Mouse (Mus musculus) adrenal gland, postnatal 10 days (tissue): Measurements from ENCODE around the gene Wdtc1. TPM values are rescaled to one million over a fixed set of nuclear protein-coding genes. Genes with fewer than 3 reads are reported as not detected.

ENCODE experiments used
- DNase-seq: peaks from one replicate; pipeline ENCODE4 v3.0.0; 2021; ENCODE audit warnings: mixed read lengths
- total RNA-seq, 2 experiments: library from RNA; stranded (reverse); gene quantifications; 2 replicates each; pipeline ENCODE4 v1.2.3; 2021

The Wdtc1 gene
- total RNA-seq, 2 experiments from 2014 or later = 46.3 to 50.1 TPM

DNA sequence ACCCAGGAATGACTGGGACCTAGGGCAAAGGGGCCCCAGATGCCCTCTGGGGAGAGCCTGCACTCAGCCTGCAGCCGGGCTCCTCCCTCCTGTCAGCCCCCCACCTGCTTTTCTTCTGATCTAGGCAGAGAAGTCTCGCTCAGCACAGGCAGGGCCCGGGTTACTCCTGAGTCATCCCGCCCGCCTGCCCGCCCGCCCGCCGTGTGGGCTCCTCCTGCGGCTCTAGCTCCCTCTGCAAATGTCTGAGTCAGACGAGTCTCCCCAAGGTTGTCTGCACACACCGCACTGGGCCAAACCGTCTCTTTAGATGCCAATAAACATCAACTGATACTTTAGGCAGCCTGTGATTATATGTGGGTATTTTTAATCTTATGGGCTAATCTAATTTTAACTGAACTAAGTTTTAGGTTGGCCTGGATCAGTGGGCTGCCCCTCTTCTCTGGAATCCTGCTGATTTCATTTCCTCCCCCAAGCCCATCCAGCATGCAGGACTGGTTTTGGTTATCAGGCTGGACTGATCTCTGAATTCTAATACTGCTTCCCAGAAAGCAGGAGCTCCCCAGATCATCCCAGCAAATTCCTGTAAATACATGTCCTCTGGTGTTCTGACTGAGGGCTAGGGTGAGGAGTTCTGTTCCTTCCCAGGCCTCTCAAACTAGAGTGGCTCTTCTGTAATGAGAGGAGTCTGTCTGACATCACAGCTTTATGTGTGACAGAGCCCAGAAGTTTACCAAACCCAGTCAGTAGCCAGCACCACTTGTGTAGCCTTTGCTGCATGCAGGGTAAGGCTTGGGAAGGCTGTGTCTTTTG lies 25.2 kb upstream of the Wdtc1 start:
- DNase-seq = peak; percentile 79

DNA sequence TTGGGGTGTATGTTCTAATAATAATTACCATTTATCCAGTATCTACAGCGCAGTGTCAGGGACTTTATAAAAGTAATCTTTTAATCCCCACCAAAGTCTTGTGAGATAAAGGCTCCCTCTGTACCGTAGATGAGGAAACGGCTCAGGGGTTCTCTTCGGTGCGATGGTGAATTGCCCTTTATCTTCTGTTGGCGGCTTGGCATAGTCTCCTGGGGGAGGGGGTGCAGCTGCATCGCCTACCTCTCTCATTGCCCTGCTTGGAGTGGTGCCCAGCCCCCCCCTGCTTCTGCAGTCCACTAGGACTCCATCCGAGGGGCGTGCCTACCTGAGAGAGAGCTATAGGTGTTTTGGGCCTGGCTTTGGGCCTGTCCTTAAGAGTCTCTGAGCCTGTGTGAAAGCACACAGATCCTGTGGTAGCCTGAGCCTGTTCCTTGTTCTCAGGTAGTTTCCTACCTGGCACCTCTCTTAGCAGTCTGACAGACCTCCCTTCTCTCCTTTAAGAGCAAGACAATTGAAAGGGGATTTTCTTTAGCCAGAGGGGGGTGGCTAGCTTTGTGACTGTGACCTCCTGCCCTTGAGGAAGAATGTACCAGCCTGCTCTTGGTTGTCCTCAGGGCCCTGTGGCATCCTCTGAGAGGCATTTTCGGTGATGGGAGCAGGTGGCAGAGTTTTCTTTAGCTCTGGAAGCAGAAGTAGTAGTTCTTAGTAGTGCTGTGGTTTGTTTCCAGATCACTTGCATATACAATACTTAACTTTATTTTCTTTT lies 22.7 kb upstream of the Wdtc1 start:
- peak; percentile 31 for DNase-seq

DNA sequence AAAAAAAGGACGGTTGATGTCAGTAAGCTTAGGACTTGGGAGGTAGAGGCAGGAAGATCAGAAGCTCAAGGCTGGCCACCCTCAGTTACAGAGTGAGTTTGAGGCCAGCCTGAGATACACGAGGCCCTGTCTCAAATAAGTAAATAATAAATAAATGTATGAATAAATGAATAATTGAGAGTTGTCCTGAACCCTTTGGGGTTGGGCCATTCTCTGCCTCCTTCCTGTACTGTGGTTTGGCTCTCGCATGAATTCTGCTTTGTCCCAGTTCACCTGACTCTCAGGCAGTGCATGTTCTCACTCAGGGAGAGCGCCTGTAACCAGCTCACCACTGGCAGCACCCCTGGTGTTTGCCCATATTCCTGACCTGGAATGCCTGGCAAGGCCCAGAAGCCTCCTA lies 20.7 kb upstream of the Wdtc1 start:
- DNase-seq = no peak

DNA sequence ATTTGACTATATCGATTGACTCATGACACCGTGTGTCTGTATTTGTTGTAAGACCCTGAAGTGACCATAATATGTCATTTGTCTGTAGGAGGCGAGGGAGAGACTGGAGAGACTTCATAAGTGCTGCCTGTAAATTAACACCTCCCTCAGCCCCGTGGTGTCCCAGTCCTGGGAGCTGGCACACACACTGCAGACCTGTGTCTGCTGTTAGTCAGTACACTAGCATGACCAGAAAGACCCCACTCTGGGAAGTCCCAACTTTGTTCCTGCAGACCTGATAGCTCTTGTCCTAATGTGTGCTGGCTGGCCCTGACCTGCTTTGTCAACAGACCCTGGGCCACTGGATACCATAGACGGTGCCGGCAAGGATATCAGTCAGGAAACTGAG lies 19.0 kb upstream of the Wdtc1 start:
- peak; percentile 21 for DNase-seq

DNA sequence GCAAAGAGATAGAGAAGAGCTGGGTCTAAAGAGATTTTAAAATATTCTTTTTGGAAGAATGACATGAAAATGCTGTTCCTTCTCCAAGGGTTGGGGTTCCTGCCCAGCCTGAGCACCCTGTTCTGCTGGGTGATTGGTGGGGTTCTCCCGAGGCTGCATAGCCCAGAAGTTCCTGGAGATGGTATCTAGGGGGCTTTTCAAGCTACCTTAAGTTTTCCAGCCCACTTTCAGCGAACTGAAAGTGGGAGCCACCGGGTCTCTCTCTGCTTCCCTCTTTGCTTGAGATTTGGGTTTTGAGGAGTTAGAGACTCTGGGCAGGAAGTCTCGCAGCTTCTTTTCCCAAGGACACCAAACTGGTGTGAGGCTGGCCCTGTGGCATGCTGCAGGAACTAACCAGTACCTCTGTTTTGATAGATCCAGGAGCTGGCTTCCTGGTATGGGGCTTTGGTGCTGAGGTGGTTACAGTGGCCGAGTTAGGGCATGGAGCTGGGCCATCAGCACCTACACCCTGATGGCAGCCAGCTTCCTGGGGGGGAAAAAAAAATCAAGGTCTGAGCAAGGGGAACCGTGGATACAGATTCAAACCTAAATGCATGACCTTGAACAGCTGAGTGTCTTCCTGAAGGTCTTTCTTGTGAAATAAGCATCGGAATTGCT lies 18.5 kb upstream of the Wdtc1 start:
- DNase-seq = peak; percentile 33

DNA sequence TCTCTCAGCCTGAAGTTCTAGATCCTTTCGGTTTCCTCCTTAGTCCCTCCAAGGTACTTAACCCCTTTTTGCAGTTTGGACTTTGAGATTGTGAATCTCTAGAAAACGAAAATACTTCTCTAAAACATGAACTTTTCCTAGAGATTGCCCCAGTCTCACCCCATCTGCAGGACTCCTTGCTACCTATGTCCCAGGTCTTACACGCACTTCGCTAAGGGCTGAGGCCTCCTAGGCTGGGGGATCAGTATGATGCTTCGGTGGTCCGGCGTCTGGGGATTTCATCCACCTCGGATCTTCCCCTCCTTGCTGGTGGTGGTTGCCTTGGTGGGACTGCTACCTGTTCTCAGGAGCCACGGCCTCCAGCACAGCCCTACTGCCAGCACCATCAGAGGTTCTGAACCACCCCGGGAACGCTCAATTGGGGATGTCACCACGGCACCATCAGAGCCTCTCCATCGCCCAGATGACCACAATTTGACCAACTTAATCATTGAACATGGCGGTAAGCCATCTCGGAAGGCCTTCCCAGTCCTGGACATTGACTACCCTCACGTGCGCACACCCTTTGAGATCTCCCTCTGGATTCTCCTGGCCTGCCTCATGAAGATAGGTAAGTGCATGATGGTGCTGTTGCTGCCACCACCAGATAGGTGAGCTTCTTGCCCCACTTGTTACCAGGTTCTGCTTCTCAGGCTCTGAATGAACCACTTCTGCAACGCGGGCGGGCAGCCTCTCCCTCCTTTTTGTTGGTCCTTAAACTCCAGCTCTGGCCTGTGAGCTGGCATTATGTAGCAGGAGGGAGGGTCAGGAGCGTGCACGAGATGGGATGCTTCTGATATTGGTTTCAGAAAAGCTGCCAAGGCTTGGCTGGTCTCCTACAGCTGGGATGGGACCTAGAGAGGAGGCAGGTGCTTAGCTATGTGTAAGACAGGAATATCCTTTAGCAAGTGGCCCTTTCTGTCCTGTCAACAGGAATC lies 17.3 kb upstream of the Wdtc1 start:
- DNase-seq = peak; percentile 25

DNA sequence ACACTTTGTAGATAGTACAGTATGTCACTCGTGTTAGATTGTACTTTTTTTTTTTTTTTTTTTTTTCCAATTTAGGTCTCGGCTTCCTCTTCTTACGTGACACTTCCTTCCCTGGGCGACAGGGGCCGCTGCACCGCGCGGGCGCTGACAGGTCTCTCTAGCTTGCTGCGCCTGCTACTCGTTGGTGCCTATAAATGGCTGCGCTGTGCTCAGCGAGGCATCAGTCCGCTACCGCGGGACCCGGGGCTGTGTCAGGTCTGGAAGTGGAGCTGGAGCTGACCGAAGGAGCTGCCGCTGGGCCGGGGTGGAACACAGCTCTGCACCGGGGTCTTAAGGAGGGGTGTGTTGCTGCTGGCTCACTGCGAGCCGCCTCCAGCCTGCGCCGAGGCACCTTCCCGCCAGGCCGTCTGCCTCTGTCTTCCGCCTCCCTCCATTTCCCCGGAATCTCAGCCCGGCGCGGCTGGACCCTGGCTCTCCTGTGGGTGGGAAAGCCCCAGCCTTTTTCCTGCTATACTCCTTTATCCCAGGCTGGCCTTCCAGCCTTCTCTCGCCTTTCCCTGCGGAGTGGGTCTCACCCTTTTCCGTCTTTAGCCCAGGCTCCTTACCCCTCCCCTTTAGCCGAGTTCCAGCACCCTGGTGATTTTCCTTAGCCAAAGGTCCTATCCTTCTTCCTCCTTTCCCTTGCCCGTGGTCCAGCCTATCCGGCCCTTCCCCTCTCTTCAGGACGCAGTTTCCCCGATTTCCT lies 16.4 kb upstream of the Wdtc1 start, which contains the start of gene Slc9a1:
Gene Slc9a1, plus strand, starts transcription at position 154 of the 745 bp plus-strand sequence.
- peak; percentile 97 for DNase-seq

DNA sequence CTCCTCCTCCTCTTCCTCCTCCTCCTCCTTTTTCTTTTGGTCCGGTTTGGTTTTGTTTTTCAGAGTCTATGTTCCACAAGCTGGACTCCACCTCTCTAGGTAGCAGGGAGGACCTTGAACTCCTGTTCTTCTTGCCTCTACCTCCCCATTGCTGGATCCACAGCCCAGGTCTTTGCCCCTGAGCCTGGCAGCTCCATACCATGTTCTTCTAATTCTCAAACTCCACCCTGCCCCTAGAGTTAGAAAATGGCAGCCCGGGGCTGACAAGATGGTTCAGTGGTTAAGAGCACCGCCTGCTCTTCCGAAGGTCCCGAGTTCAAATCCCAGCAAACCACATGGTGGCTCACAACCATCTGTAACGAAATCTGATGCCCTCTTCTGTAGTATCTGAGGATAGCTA lies 1.4 kb upstream of the Wdtc1 start:
- DNase-seq = no peak

DNA sequence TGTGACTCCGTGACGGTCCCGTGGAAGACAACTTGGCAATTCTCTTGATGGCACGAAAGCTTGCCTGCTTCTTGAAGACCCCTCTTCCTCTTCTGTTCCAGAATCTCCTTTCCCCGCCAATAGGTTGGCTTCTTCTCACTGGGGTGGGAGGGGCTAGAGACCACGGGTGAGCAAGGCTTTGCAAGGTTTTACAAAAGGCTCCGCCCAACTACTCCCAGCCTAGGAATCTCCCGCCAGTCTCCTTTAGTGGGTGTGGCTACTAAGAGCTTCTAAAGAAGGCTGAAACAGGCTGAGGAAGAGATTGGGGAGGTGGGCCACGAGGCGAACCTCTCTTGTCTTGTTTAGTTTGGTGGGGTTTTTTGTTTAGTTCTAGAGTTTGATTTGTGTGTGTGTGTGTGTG lies 484 bp downstream of the Wdtc1 start:
- DNase-seq = no peak

DNA sequence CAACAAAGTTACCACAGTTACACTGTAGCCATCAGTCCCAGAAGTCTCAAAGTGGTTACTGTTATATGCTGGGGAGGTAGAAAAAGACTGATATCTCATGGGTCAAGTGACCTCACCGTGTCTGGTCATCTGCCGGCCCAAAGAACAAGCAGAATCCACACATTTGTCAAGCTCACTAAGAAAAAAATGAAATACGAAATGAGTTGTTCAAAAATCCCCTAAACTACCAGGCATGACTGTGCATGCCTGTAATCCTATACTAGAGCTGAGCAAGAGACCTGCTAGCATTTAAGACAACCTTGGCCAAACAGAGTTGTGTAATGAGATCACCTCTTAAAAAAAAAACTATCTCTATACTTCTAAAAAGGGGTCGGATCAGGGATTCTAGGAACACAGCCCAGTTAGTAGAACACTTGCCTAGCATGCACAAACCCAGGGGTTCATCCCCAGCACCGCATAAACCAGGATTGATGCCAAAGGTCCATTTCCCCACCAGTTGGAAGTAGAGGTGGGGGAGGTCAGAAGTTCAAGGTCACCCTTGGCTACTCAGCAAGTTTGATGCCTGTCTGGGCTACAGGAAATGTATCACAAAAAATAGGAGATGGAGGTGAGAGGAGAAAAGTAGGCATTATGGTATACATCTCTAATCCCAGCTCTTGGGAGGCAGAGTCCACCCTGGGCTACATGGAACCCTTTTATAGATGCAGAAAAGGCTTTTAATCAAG lies 5.1 kb downstream of the Wdtc1 start:
- DNase-seq = no peak

DNA sequence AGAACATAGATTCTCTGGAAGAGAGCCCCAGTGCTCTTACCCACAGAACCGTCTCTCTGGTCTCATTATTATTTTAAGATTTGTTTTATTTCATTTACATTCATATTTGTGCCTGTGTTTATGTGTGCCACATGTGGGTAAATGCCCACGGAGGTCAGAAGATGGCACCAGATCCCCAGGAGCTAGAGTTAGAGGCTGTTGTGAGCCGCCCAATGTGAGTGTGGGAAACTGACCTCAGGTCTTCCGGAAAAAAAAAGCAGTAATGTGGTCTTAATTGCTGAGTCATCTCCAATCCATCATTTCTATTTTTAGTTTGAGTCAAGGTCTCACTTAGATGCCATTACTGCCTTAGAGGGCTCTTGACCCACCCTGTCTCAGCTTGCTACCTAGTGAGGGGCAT lies 5.7 kb downstream of the Wdtc1 start:
- peak; percentile 50 for DNase-seq

DNA sequence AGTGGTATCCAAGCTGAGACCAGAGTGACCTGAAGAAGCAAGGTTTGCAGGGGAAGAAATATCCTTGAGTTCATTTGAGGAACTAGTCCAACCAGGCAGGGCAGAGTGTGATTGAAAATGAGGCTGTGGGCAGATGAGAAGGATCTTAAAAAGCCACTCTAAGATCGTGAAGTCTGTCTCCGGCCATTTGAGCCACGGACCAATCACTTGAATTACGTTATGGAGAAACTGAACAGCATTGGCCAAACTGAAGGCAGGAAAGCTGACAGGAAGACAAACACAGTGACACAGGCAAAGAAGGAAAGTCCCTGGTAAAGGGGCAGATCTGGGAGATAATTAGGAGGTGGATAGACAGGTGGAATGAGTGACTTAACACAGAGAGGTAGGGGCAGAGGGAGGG lies 6.7 kb downstream of the Wdtc1 start:
- no peak for DNase-seq

DNA sequence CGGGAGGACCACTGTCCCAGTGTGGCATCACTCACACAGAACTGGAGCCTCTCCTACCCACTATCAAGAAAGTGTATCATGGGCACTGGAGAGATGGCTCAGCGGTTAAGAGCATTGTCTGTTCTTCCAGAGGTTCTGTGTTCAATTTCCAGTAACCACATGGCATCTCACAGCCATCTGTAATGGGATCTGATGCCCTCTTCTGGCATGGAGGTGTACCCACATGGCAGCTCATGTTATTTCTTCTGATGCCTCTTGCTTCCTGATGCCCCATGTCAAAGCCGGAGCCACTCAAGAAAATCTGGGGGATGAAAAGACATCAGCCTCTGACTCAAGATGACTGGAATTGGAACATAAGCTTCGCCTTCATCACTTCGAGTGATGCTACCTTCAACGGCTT lies 7.6 kb downstream of the Wdtc1 start:
- DNase-seq = no peak

DNA sequence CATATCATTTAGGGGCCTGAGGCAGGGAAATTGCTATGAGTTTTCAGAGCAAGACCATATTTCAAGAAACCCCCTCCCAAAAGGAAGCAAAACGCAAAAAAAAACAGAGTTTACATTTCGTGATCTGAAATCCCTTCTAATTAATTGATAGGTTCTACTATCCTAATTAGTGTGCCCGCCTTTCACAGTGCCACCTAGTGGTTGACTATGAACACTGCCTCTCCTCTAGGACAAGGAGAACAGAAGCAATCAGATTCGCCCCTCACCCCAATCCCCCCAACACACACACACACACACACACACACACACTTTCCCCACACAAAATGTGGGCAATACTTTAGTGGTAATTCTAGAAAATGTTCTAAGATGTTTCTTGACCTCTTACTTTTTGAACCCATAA lies 9.2 kb downstream of the Wdtc1 start:
- DNase-seq = peak; percentile 54

DNA sequence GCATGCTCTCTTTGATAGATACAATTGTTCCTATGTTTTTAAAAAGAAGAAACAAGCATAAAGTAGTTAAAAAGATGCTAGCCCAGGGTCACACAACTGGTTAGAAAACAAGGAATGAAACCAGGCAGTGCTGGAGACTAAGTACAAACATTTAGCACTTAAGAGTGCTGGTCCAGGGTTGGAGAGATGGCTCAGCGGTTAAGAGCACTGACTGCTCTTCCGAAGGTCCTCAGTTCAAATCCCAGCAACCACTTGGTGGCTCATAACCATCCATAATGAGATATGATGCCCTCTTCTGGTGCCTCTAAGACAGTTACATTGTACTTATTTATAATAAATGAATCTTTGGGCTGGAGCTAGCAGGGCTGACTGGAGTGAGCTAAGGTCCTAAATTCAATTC lies 13.1 kb downstream of the Wdtc1 start:
- DNase-seq = no peak

DNA sequence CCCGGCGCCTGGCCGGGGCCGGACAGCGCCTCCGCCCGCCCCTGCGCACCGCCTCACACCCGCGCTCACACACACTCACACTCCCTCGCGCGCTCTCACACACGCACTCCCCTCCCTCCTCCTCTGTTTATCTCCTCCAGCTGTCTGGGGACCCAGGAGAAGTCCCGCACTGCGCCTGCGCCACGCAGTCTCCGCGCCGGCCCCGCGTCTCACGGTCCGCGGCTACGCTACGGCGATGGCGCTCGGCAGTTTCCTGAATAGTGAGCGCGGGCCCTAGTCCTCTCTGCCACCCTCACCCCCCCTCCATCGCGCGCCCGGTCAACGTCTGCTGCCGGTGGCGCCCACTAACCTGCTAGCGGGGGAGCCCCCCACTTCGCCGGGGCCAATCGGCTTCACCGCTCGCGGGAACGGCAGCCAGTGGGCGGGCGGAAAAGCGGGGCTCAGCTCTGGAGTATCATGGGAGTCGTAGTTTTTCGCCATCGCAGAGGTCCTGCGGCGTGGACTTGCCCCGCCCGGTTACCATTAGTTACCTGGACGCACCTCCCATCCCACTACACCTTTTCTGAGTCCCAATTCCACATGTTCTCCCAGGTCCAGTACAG lies 14.0 kb downstream of the Wdtc1 start:
- DNase-seq = peak; percentile 98

DNA sequence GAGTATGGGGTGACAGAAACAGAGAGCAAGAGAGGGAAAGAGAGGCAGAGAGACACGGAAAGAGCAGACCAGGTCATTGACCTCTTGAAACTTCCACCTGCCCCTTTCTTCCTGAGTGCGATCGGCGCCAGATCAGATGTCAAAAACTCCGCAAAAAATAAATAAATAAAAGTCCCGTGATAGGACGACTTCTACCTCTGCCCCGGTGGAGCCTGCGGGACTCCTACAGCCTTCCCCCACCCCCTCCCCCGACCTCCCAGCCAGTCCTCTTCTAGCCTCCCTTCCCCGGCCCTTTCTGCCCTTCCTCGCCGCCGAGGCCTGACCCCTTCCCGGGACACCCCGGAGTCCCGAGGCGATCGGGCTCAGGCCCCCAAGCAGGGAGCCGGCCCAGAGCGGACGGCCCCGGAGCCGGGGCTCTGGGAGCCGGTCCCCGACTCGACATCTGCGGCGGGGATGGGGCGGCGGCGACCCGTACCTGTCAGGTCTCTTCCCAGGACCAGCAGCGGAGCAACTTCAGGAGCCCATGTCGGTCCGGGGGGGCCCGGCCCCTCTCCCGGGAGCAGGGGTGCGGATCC lies 14.7 kb downstream of the Wdtc1 start:
- DNase-seq = peak; percentile 67

DNA sequence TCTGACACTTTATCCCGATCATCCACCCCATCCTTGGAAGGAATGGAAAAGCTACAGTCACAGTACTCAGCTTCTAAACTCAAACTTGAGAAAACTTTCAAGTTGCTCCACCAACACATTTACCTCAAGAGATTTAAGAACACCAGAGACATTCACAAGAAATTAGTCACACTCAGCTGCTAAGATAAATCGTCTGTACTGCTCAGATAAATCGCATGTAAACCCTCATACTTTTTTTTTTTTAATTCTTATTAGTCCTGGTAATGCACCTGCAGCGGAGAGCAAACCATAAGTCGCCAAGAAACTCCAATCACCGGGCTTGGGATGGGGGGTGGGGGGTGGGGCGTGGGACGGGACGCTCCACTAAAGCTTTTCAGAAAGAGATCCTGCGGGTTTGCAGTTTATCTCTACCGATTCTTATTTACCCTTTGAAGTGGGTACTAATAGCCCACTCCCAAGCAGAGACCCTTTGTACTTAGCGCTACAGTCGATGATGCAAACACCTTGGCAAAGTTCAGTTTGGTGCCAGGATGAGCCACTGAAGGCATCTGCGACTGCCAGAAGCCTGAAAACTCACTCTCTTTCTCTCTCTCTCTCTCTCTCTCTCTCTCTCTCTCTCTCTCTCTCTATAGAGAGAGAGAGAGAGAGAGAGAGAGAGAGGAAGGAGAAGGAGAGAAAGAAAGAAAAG lies 15.3 kb downstream of the Wdtc1 start:
- no peak for DNase-seq

DNA sequence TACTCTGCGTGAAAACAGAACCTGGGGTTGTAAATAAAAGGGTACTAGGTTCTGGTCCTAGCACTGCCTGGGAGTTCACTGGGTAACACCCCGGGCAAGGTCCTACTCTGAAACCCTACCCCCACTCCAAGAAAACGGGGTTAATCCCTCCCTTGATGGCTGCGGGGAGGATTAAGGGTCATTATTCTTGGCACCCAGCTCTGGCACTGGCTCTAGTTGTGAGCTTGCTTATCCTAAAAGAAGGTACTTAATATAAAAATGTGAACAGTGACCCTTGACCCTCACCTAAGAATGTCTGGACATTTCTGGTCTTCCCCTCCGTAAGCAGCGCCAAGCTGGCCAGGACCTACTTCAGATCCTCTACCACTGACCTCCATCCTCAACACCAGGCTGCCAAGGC lies 20.0 kb downstream of the Wdtc1 start:
- no peak for DNase-seq
